Mouse (Mus musculus) right cerebral cortex, postnatal 4 days (tissue): ENCODE measurements at regions not wholly inside any gene's neighbourhood (a gene's known extent, or its start where the extent isn't known, plus 50 kb on each side); places are given as distances from the start of the nearest gene placed in this dataset.

Experiments
- DNase-seq: peaks from one replicate; pipeline ENCODE4 v3.0.0-alpha.2; 2022

GRCm38 (mm10) chrX:13344701-13345100 is 63.9 kb downstream of the Ddx3x start:
- peak; percentile 24 for DNase-seq

- DNase-seq = peak; percentile 5
Observed at GRCm38 (mm10) chrX:13345126-13345525, 64.4 kb downstream of the Ddx3x start.

- peak; percentile 15 for DNase-seq
Observed at GRCm38 (mm10) chrX:13346011-13346631, 65.4 kb downstream of the Ddx3x start.

DNA sequence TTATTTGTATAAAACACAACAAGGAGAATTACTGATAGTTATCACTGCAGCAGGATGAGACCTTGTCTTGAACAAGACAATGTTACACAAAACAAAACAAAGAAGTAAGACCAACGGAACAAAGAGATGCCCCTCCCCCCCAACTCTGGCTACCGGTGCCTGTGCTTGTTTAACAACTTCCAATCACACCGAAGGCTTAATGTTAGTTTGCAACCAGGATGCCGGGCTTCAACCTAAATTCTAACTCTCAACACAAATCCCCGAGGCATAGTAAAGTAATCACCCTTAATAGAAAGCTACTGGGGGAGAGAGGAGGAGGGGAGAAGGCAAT is 65.9 kb downstream of the Ddx3x start:
- peak; percentile 32 for DNase-seq

DNA sequence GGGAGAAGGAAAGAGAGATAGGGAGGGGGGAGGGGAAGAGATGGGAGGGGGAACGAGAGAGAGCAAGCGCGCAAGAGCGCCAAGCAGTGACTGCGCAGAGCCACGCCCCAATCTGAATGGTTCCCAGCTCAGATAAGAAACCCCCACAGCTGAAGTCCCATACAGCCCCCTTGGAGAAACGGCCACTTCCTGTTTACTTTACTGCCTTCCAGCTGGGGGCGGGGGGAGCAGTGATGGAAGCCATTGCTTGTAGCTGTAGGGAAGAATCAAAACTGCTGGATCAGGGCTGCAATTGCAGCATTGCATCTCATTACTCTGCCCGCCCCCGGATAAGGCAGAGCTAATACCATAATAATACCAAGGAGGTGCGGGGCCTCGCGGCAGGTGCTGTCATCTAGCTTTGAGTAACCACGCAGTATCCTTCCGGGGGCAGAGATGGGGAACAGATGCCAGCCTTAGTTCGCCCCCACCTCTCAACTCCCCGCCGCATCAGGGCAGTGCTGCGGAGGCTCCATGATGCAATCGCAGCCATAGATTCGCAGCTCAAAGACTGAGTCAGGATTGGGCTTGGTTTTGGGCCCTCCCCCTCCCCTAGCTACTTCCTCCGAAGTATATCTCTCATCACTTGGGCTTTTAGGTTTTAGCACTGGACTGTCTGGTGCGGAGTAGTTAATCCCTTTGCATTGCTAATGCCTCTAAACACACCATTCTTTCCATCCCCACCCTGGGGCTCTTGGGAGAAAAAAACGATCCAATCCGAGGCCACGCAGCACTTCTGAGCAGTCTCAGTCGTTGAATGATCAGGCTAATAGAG is 66.5 kb downstream of the Ddx3x start:
- DNase-seq = peak; percentile 72

GRCm38 (mm10) chrX:13348415-13348814 is 67.6 kb downstream of the Ddx3x start:
- no peak for DNase-seq

GRCm38 (mm10) chrX:13350461-13350860 is 69.7 kb downstream of the Ddx3x start:
- DNase-seq = no peak

DNA sequence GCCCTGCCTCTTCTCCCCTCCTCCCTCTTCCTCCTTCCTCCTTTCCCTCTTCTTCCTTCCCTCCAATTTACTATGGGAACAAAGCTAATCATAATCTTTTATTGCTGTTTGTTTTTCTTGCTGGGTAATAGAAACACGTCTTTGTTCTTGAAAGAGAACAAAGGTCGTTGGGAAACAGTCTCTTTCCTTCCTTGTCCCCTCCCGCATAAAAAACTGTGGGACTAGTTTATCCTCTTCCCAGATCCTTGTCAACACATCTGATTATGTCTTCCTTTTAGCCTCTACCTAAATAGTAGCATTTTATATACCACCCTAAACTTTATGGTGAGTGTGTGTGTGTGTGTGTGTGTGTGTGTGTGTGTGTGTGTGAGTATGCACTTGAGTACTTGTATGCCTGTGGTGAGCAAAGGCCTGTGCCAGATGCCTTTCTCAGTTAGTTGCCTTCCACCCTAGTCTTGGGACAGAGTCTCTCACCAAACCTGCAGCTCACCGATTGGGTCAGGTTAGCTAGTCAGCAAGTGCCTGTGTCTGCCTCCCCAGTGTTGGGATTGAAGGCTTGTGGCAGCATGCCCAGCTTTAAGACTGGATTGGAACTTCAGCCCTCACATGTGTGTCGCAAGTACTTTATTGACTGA is 76.5 kb downstream of the Ddx3x start:
- DNase-seq = no peak

- no peak for DNase-seq
Observed at GRCm38 (mm10) chrX:13357973-13358372, 77.2 kb downstream of the Ddx3x start.

DNA sequence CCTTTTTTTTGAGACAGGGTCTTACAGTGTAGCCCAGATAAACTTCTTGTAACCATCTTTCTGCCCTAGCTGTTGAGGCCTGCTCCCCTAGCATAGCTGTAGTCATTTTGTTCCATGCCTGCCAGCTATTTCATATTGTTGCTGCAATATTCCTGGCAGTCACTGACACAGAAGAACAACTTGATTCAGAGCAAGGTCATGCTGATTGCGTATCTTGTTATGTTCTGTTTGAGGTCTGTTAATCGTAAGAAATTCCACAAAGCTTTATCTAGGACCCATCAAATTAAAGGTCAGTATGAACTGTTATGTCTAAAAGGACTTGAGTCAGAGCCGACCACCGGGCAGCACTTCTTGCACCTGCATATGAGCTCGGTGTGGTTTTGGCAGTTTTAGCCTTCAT is 79.7 kb downstream of the Ddx3x start:
- no peak for DNase-seq

DNA sequence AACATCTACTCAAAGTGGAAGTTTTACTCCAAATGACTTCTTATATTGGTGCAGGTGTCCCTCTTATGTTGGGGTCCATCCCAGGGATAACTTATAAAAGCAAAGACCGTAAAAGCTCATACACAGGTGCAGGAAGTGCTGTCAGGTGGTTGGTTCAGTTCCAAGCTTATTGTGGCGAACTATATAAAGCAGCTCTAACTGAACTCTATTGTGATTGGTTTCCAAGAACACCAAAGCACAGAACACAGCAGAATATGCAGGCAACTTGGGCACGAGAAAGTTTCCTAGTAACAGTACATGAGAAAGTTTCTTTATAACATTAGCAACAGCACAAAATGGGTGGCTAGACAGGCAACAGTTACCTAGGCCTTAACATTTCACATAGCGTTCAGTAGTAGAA is 89.5 kb downstream of the Ddx3x start:
- DNase-seq = no peak

DNA sequence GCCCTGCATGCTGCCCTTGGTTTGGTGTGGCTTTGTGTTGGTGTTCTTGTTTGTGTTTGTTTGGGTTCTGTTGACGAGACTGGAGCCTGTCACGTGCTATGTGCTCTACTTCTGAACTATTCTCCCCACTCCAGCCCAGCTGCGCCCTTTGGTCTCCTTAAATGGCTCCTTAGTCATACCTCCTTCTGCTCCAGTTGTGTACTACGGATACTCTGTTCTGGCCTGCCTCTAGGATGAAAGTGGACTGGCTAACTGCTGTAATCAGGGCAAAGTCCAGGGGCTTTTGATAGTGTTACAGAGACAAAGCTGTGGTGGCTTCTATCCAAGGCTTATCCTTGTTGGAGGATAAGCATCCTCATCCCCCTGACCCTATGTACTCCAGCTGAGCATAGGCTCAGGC is 92.0 kb downstream of the Ddx3x start:
- DNase-seq = no peak

- no peak for DNase-seq
Observed at GRCm38 (mm10) chrX:13386354-13386753, 79.6 kb upstream of the Nyx start.

DNA sequence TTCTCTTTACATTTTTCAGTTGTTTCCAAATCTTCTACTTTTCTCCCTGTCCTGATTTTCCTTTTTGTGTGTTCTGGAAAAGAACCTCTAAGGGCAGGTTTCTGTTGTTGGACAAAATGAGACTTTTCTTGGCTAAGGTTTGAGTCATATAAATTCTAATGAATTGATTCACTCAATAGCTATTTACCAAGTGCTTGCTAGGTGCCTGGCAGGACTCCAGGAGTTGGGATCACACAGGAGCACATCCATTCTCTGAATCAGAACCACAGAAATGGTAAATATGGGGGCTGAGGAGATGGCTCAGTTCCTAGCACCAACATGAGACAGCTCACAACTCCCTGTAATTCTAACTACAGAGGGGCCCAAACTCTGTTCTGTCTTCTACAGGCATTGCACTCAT is 67.4 kb upstream of the Nyx start:
- no peak for DNase-seq

DNA sequence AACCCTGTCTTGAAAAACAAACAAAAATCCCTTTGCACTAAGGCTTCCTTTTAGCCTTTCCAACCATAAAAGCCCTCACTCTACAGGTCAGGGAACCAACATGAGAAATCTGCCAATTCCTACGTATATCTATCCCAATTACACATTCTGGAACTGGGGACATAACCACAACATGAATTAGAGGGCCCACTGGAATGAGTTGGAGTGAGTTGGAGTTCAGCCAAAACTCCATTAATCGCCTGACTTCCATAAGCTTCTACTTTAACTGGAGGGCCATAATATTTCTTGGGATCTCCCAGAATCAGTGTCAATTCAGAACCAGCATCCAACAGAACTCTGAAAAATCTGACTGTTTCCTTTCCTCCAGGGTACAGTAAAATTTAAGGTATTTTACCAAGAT is 53.2 kb upstream of the Nyx start:
- no peak for DNase-seq

- no peak for DNase-seq
Observed at GRCm38 (mm10) chrX:13413135-13413534, 52.8 kb upstream of the Nyx start.
